Mouse (Mus musculus) hindbrain, embryonic 10.5 days (tissue): ENCODE measurements around the gene Helt. TPM values are rescaled to one million over a fixed set of nuclear protein-coding genes. Genes with fewer than 3 reads are reported as not detected.

Experiments
- DNase-seq: peaks from one replicate; pipeline ENCODE4 v3.0.0-alpha.2; 2017; ENCODE audit warnings: low spot score
- H3K27ac ChIP-seq: fragments of 300-500 bp; sonication (generic); 2 replicates; pipeline ENCODE4 v1.5.1; 2016; ENCODE audit warnings: mild to moderate bottlenecking, moderate library complexity
- H3K27me3 ChIP-seq: fragments of 300-500 bp; sonication (generic); 2 replicates; pipeline ENCODE4 v1.6.1; 2016; ENCODE audit warnings: mild to moderate bottlenecking; ENCODE audit not compliant: poor library complexity, insufficient read depth, severe bottlenecking
- H3K36me3 ChIP-seq: fragments of 300-500 bp; sonication (generic); 2 replicates; pipeline ENCODE4 v1.6.1; 2016; ENCODE audit warnings: mild to moderate bottlenecking, moderate library complexity
- H3K4me1 ChIP-seq: fragments of 300-500 bp; sonication (generic); replicated peaks from 2 replicates; pipeline ENCODE4 v1.6.1; 2016; ENCODE audit warnings: mild to moderate bottlenecking
- H3K4me3 ChIP-seq: fragments of 300-500 bp; sonication (generic); 2 replicates; pipeline ENCODE4 v1.5.1; 2016; ENCODE audit warnings: mild to moderate bottlenecking, moderate library complexity
- H3K9me3 ChIP-seq: fragments of 300-500 bp; sonication (generic); 2 replicates; pipeline ENCODE4 v1.6.1; 2016; ENCODE audit warnings: mild to moderate bottlenecking, moderate library complexity
- WGBS: fragments of 180-500 bp; shearing (Covaris S2); methylation state at CpG from one replicate; pipeline ENCODE4 v1.1.7; 2016; 5-methylcytosine and 5-hydroxymethylcytosine counted together
- polyA plus RNA-seq: library from polyadenylated mRNA; unstranded; fragments of >200 nt; fragmentation: Nextera tagmentation; extraction: Ambion mirVana; gene quantifications from 2 replicates; pipeline ENCODE4 v1.2.1, GENCODE M21; 2016

The Helt gene
- polyA plus RNA-seq, result 0.27 and 0.41 TPM in 2 replicates

DNA sequence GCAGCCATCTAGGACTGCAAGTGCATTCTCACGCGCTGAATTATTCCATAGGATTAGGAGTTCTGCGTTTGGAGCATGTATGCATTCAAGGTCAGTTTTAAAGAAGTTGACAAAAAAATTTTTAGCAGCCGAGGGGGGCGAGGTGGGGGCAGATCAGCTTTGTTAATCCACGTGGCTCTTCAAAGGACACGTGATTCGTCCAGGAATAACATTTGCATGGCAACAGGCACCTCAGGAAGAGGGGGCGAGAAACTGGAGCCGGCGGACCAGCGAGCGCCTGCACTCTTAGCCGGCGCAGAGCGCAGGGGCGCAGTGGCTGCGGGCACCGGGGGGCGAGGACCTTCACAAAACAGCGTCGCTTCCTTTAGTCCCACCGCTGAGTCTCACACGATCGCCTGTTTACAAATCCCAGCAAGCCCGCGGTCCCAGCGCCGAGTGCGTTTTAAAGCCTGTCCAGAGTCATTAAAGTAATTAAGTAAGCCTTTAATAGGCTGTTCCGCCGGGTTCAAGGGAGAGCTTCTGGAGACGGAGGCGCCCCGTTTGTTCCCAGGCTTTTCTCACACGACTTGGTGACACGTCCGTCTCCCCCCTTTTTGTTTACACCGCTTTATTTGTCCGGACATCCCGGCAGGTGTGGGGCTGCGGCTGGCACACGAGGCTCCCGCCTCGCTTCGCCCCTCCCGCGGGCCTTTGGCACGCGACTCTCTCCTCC lies at the start of gene Helt:
Gene Helt (minus strand): TSS at position 491 of the 712 bp plus-strand sequence.
- under 1% methylated on average over 50 of the region's 50 CpGs for WGBS
- DNase-seq, result no peak
- no peaks in the 10 kb centered on the region for H3K9me3 ChIP-seq
- no peak within 1 kb of the TSS for H3K27ac ChIP-seq
- peak within 1 kb of the TSS; percentile 31 for H3K4me3 ChIP-seq
- H3K27me3 ChIP-seq, result peaks cover 100% of the 10 kb centered on the region
- H3K4me1 ChIP-seq, result peaks cover 50% of the 10 kb centered on the region
- no peaks in the 10 kb centered on the region for H3K36me3 ChIP-seq

DNA sequence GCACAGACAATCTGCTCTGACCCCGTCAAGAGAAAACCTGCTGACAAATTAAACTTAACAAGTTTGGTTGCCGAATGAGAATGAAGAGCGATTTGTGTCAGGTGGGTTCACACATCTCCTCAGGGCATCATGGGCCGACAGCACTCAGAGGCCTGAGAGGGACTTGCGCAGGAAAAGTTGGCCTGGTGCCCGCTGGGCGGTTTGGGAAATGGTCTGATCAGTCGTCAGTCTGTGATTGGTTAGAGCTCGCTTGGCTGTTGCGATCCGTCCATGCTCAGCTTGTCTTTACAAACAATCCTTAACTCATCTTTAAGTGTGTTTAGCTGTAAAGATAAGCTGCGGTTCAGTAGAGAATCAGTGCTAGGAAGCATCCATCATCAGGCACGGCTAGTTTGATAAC lies 47.8 kb upstream of the Helt start:
- DNase-seq, result no peak
- WGBS, result 87% methylated on average over 13 of the region's 13 CpGs
- no peaks in the 10 kb centered on the region for H3K36me3 ChIP-seq
- H3K27ac ChIP-seq, result no peak overlapping the region
- no peak overlapping the region for H3K4me3 ChIP-seq
- H3K27me3 ChIP-seq, result no peaks in the 10 kb centered on the region
- H3K9me3 ChIP-seq, result no peaks in the 10 kb centered on the region
- H3K4me1 ChIP-seq, result no peaks in the 10 kb centered on the region

DNA sequence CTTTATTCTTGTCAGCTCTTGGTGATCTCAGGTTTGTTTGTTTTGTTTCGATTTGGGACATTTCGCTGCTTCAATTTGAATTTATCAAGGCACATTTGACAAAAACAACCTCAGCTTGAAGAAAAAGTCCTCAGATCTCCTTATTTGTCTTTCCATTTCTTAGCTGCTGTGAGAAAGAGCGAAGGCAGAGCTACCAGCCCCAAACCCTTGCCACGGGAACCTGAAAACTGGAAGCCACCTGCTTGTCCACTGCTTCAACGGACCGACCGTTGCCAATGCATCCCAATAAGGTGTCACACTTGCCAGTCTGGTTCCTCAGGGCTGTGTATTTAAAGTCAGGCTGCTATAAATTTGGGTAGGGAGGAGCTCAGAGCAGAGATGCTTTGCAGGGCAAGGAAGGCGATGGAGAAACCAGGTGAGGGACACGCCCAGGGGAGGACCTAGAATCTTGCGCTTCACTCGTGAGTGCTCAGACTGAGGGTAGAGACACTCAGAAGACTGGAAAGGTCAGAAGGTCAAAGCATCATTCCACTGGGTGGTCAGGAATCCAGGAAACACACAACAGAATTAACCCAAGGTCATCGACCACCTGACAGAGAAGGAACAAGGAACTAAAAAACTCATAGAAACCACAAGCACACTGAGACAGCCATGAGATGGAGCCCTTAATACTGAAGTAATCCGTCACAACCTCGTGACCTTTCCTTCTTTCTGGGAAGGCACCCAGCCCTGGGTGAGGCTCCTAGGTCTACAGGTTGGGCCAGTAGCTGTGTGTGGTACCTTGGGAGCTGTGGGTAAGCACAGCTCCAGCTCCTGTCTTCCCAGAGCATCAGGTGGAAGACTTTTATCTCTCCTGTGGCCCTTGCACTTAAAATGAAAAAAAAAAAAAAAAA lies 46.2 kb upstream of the Helt start:
- Histone ChIP-seq H3K4me1 (no peaks in the 10 kb centered on the region), H3K27ac (no peak overlapping the region), H3K27me3 (no peaks in the 10 kb centered on the region), H3K36me3 (no peaks in the 10 kb centered on the region), H3K4me3 (no peak overlapping the region), H3K9me3 (no peaks in the 10 kb centered on the region)
- 85% methylated on average over 14 of the region's 14 CpGs for WGBS
- DNase-seq, result no peak

DNA sequence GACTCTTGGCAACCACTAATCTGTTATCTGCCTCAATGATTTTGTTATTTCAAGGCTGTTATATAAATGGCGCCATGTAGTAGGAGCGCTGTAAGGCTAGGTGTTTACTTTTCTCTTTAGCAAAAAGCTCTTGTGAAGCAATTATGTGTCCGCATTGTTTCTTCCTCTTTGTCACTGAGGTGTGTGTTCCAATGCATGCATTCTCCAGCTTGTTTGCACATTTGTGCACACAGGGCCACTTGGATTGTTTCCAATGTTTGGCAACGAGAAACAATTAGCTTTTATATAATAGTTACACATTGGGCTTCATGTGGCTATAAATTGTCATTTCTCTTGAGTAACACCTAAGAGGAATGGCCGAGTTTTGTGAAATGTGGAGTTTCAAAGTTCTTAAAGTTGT lies 44.8 kb upstream of the Helt start:
- WGBS, result 88% methylated on average over 5 of the region's 5 CpGs
- no peaks in the 10 kb centered on the region for H3K36me3 ChIP-seq
- no peaks in the 10 kb centered on the region for H3K9me3 ChIP-seq
- no peaks in the 10 kb centered on the region for H3K27me3 ChIP-seq
- DNase-seq, result no peak
- no peak overlapping the region for H3K27ac ChIP-seq
- H3K4me3 ChIP-seq, result no peak overlapping the region
- H3K4me1 ChIP-seq, result no peaks in the 10 kb centered on the region

DNA sequence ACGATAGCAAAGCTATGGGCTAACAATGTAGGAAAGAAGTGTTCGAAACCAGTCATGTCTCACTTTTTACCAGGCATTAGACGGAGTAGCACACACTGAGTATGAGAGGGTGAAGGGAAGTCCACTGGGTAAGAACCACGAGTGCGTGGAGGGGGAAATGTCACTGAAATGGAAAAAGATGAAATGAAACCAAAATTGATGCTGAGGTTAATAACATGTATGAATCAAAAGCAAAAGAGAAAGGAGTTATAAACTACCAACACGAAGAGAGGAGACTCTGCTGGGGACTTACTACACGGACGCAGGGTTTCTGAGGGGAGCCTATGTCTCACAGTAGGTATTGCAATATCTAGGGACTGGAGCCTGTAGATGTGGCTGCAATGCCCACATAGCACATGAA lies 41.9 kb upstream of the Helt start:
- no peak overlapping the region for H3K27ac ChIP-seq
- WGBS, result 93% methylated on average over 8 of the region's 8 CpGs
- no peaks in the 10 kb centered on the region for H3K9me3 ChIP-seq
- no peak overlapping the region for H3K4me3 ChIP-seq
- H3K4me1 ChIP-seq, result peaks cover 9% of the 10 kb centered on the region
- H3K36me3 ChIP-seq, result no peaks in the 10 kb centered on the region
- H3K27me3 ChIP-seq, result no peaks in the 10 kb centered on the region
- no peak for DNase-seq

DNA sequence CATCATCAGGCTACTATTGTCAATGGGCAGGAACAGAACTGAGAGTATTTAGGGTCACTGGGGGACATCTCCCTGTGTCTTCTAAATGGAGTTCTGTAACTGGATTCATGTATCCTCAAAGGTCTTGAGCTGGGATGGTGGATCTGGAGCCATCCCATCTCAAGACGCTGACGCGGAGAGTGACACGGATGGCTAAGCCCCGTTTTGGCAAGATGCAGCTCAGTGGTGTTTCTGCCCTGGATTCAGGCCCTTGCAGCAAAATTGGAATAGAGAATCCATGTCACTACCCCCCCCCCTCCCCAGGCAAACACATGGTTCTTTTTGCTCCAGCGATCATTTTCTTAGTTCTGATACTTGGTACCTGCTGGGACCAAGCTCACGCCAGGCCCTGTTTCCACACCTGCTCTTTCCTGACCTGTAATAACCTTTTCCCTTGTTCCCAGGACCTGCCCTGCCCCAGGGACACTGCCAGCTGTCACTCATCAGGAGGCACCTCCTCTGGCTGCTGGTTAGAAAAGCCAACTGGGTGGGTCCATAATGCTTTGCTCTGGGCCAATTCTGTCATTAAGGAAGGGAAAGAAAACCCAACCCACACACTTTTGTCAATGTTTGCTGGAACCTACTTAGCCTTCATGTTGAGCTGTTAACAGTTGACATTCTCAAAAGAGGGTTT lies 38.1 kb upstream of the Helt start:
- 82% methylated on average over 7 of the region's 7 CpGs for WGBS

DNA sequence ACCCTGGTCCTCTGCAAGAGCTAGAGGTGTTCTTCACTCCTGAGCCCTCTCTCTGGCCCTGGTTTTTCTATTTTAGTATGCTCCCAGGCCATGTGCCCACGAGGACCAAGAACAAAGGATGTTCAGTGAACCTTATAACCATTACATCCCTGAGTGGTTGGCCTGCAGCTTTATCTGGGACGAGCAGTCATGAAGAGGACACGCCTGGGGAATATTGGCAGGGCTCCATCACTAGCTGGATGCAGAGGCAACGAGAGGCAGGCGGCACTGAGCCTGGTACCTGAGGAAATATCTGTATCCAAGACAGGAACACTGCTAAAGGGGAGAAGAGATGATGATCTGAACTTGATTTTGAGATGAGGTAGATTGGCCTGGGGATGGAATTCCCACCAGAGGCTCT lies 37.3 kb upstream of the Helt start:
- Histone ChIP-seq H3K27ac (no peak overlapping the region), H3K9me3 (no peaks in the 10 kb centered on the region), H3K4me3 (no peak overlapping the region), H3K27me3 (no peaks in the 10 kb centered on the region), H3K4me1 (peaks cover 17% of the 10 kb centered on the region), H3K36me3 (no peaks in the 10 kb centered on the region)
- DNase-seq, result no peak
- 80% methylated on average over 5 of the region's 5 CpGs for WGBS

More for the DNA sequence above, 38.1 kb upstream of the Helt start:
- Histone ChIP-seq H3K27me3 (no peaks in the 10 kb centered on the region), H3K36me3 (no peaks in the 10 kb centered on the region), H3K9me3 (no peaks in the 10 kb centered on the region), H3K4me3 (no peak overlapping the region), H3K4me1 (peaks cover 17% of the 10 kb centered on the region), H3K27ac (no peak overlapping the region)
- DNase-seq, result peak; percentile 20

DNA sequence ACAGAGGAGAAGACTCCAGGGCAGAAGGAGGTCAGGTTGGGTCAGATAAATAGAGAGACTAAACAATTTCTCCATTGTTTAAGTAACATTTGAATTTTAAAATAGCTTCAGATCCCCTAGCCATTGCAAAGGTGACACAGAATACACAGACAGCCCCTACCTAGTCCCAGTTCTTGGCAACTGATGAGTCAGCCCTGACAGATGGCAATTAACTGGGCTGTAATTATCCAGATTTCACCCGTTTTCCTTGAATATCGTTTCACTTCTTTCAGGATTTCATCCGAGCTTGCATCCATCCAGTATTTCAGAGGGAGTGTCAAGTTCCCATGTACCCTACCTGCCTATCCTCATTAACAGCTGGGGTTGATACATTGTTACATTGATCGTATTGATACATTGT lies 34.9 kb upstream of the Helt start:
- no peaks in the 10 kb centered on the region for H3K27me3 ChIP-seq
- DNase-seq, result no peak
- peaks cover 17% of the 10 kb centered on the region for H3K4me1 ChIP-seq
- no peaks in the 10 kb centered on the region for H3K36me3 ChIP-seq
- H3K9me3 ChIP-seq, result peaks cover 8% of the 10 kb centered on the region; the same call in 1 of the 2 replicates
- H3K27ac ChIP-seq, result no peak overlapping the region
- WGBS, result 79% methylated on average over 4 of the region's 4 CpGs
- no peak overlapping the region for H3K4me3 ChIP-seq

DNA sequence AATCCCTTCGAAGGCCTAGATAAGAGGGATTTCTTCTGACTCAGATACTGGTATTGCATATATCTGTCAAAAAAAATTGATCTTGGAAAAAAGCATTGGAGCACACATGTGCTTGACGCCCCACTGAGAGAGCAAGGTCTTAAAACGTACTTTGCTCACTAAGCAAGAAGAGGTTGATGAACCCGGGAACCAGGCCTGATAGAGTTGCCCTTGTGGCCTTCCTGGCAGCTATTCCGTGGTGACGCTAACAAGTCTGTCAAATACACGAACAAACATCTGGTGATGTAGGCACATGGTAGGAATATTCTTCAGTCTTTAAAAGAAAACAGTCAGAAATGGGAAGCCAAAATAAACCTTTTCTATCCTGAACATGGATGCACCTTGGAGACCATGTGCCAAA lies 32.8 kb upstream of the Helt start:
- no peaks in the 10 kb centered on the region for H3K27me3 ChIP-seq
- WGBS, result 91% methylated on average over 7 of the region's 7 CpGs
- no peak overlapping the region for H3K27ac ChIP-seq
- H3K9me3 ChIP-seq, result peaks cover 8% of the 10 kb centered on the region; the same call in 1 of the 2 replicates
- H3K4me3 ChIP-seq, result no peak overlapping the region
- no peak for DNase-seq
- peaks cover 10% of the 10 kb centered on the region; the same call in 1 of the 2 replicates for H3K4me1 ChIP-seq
- no peaks in the 10 kb centered on the region for H3K36me3 ChIP-seq

DNA sequence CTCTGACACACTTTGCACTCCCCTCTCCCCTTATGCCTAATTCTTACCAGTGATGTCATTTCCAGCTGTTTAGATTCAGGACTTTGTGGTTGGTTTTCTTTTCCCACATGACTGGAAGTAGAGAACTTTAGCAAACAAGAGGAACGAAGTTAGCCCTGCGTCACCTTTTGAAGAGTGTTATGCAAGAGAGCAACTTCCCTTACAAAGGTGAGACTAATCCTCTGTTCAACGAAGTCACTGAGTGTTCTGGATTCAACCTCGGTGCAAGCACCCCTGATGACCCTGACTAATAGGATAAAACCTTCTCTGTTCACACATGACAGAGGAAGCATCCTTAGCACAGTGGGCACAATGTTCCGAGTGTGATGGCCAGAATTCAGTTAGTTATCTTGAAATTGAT lies 32.2 kb upstream of the Helt start:
- Histone ChIP-seq H3K9me3 (peaks cover 8% of the 10 kb centered on the region; the same call in 1 of the 2 replicates), H3K27ac (no peak overlapping the region), H3K27me3 (no peaks in the 10 kb centered on the region), H3K4me1 (peaks cover 8% of the 10 kb centered on the region; the same call in 1 of the 2 replicates), H3K4me3 (no peak overlapping the region), H3K36me3 (no peaks in the 10 kb centered on the region)
- WGBS, result 86% methylated on average over 5 of the region's 5 CpGs
- no peak for DNase-seq

DNA sequence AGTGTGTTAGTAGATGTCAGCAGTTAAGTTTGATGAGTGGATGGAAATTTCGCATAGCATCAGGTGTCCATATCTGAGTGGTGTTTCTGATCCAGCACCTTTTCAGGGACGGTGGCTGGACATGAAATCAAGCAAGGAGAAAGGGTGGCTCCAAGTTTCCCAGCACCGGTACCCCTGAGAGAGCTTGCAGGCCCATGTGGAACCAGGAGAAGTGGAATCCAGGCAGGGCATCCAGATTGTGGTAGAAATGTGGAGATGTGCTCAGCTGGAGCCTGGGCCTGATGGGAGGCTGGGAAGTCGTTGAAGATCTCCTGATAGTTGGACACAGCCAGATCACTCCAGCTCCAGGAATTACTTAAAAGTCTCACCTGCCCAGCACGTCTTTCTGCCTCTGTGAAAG lies 30.2 kb upstream of the Helt start:
- Histone ChIP-seq H3K9me3 (peaks cover 8% of the 10 kb centered on the region; the same call in 1 of the 2 replicates), H3K27ac (no peak overlapping the region), H3K27me3 (no peaks in the 10 kb centered on the region), H3K4me3 (no peak overlapping the region), H3K36me3 (no peaks in the 10 kb centered on the region), H3K4me1 (peaks cover 8% of the 10 kb centered on the region; the same call in 1 of the 2 replicates)
- DNase-seq, result no peak
- WGBS, result 89% methylated on average over 5 of the region's 5 CpGs

DNA sequence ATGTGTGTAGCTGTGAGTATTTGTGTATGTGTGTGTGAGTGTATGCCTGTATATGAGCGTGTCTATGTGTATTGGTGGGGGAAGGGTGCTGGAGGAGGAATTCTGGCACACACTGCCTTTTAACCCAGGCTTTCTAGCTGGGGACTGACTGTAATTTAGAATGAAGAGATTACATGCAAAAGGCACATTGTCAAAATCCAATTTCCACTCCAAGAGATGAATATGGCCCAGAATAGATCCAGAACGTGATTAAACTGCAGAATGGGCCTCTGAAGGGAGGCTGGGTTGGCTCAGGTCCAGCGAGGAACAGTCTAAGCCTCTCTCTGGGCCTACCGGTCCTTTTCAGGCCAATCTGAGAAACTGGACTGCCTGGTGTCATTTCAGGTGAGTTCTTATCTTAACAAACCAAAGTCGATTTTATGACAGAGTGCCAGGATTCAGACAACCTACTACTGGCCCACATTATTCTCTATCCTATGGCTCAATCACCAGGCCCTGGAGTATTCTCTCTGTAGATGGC lies 29.3 kb upstream of the Helt start:
- Histone ChIP-seq H3K27ac (no peak overlapping the region), H3K36me3 (no peaks in the 10 kb centered on the region), H3K4me1 (0 out of 2 replicates have a peak, but pooled peaks cover 4% of the 10 kb centered on the region), H3K9me3 (peaks cover 8% of the 10 kb centered on the region; the same call in 1 of the 2 replicates), H3K27me3 (no peaks in the 10 kb centered on the region), H3K4me3 (no peak overlapping the region)
- 88% methylated on average over 5 of the region's 5 CpGs for WGBS
- no peak for DNase-seq
